Mouse (Mus musculus) myocyte (in vitro differentiated cells): ENCODE measurements around the gene Mocs2. TPM values are rescaled to one million over a fixed set of nuclear protein-coding genes. Genes with fewer than 3 reads are reported as not detected.

Experiments used
- H3K27me3 ChIP-seq: one replicate; pipeline ENCODE4 v1.6.1; 2011; ENCODE audit not compliant: control insufficient read depth, insufficient read depth, insufficient read length
- H3K36me3 ChIP-seq: one replicate; pipeline ENCODE4 v1.6.1; 2011; ENCODE audit not compliant: control insufficient read depth, insufficient read depth
- H3K4me2 ChIP-seq: one replicate; pipeline ENCODE4 v1.6.1; 2011; ENCODE audit warnings: low read depth, control low read depth
- H3K4me3 ChIP-seq: one replicate; pipeline ENCODE4 v1.5.1; 2011; ENCODE audit warnings: mild to moderate bottlenecking, control low read depth, moderate library complexity
- H3K79me2 ChIP-seq: one replicate; pipeline ENCODE4 v1.6.1; 2011; ENCODE audit not compliant: control insufficient read depth, insufficient read depth
- H3ac ChIP-seq: one replicate; pipeline ENCODE4 v1.6.1; 2011; ENCODE audit not compliant: control insufficient read depth, insufficient read length
- CEBPB ChIP-seq: IDR thresholded peaks from 2 replicates; pipeline ENCODE4 v1.6.1; 2011; ENCODE audit warnings: mild to moderate bottlenecking, moderate library complexity; ENCODE audit not compliant: poor library complexity, insufficient read depth, severe bottlenecking
- E2F4 ChIP-seq: IDR thresholded peaks from one replicate; pipeline ENCODE4 v1.6.1; 2011; ENCODE audit warnings: mild to moderate bottlenecking, control low read depth, moderate library complexity; ENCODE audit not compliant: insufficient read depth
- MAX ChIP-seq: IDR thresholded peaks from one replicate; pipeline ENCODE4 v1.6.1; 2011; ENCODE audit warnings: low read depth, mild to moderate bottlenecking, control low read depth
- MYOD1 ChIP-seq, 3 experiments: IDR thresholded peaks; one replicate each; pipeline ENCODE4 v1.6.1; 2011; ENCODE audit warnings: control low read depth in 2 of 3, low read depth in 2 of 3, mild to moderate bottlenecking in 2 of 3, moderate library complexity in 1 of 3; ENCODE audit not compliant: insufficient read length in 2 of 3, control insufficient read depth in 1 of 3
- MYOG ChIP-seq, 3 experiments: IDR thresholded peaks; one replicate each; pipeline ENCODE4 v1.6.1; 2011; ENCODE audit warnings: control low read depth in 2 of 3, low read depth in 2 of 3, mild to moderate bottlenecking in 2 of 3; ENCODE audit not compliant: insufficient read length in 2 of 3, control insufficient read depth in 1 of 3, insufficient read depth in 1 of 3
- POLR2A ChIP-seq: IDR thresholded peaks from one replicate; pipeline ENCODE4 v1.6.1; 2011; ENCODE audit warnings: low read depth, mild to moderate bottlenecking, control low read depth, moderate library complexity; ENCODE audit not compliant: insufficient read length
- POLR2AphosphoS2 ChIP-seq: IDR thresholded peaks from one replicate; pipeline ENCODE4 v1.6.1; 2011; ENCODE audit warnings: low read depth, control low read depth; ENCODE audit not compliant: insufficient read length
- REST ChIP-seq: IDR thresholded peaks from one replicate; pipeline ENCODE4 v1.6.1; 2011; ENCODE audit warnings: mild to moderate bottlenecking, control low read depth, moderate library complexity; ENCODE audit not compliant: insufficient read depth, insufficient read length
- SRF ChIP-seq: IDR thresholded peaks from one replicate; pipeline ENCODE4 v1.6.1; 2011; ENCODE audit warnings: low read depth; ENCODE audit not compliant: control insufficient read depth, insufficient read length
- TCF12 ChIP-seq: IDR thresholded peaks from one replicate; pipeline ENCODE4 v1.6.1; 2011; ENCODE audit warnings: mild to moderate bottlenecking, control low read depth; ENCODE audit not compliant: poor library complexity, insufficient read depth, severe bottlenecking
- TCF3 ChIP-seq: IDR thresholded peaks from one replicate; pipeline ENCODE4 v1.6.1; 2011; ENCODE audit warnings: low read depth, control low read depth; ENCODE audit not compliant: insufficient read length
- USF1 ChIP-seq: IDR thresholded peaks from one replicate; pipeline ENCODE4 v1.6.1; 2011; ENCODE audit warnings: low read depth, mild to moderate bottlenecking, control low read depth, moderate library complexity
- polyA plus RNA-seq: library from polyadenylated mRNA; unstranded; fragments of >200 nt; fragmentation: generic; extraction: Trizol; gene quantifications from one replicate; pipeline ENCODE4 v1.2.1, GENCODE M21; 2012; ENCODE audit warnings: missing spikeins

Gene Mocs2
- polyA plus RNA-seq, 1 experiment = 30.4 TPM

GRCm38 (mm10) chr13:114802971-114803370 is 15.1 kb upstream of the Mocs2 start:
- TF ChIP-seq USF1 (no peak), MAX (no peak), MYOD1 (IDR thresholded peaks at IDR 0.05; ENCODE audit: control insufficient read depth in 1 of 3, insufficient read length in 2 of 3, low read depth in 2 of 3) (no peak), CEBPB (no peak), E2F4 (no peak), MYOG (IDR thresholded peaks at IDR 0.05; ENCODE audit: control insufficient read depth in 1 of 3, insufficient read depth in 1 of 3, insufficient read length in 2 of 3, low read depth in 2 of 3) (no peak), SRF (no peak), REST (no peak), POLR2A (no peak), POLR2AphosphoS2 (no peak), TCF12 (no peak), TCF3 (no peak)

DNA sequence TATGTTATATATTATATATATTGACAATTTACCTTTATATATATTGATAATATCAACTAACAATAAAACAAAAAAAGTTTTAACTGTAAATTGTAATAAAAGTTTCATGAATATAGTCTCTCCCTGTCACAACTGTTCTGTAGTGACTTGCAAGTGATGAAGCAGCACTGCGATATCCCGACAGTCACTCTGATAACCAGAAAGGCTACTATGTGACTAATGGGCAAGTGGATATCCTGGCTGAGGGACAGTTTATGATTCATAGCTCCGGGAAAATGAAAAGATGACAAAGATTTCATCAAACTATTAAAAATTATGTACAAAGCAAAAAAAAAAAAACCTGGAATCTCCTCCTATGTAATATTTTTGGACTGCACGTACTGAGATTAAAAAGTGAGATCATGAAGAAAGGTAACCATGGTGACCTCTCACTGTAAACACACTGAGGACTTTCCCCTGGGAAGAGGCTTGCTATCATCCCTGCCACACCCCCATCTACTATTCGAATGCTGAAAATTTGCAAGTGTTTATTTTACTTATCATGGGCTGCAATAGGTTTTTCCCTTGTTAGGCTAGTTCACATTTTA is 8.3 kb upstream of the Mocs2 start:
- peak overlapping the region; percentile 21 for H3K4me2 ChIP-seq
- TF ChIP-seq TCF12 (no peak), MAX (no peak), SRF (no peak), E2F4 (no peak), POLR2A (no peak), POLR2AphosphoS2 (no peak)
- H3K36me3 ChIP-seq = no peaks in the 10 kb centered on the region
- no peak overlapping the region for H3K4me3 ChIP-seq
- H3ac ChIP-seq = no peak overlapping the region
- no peaks in the 10 kb centered on the region for H3K79me2 ChIP-seq
- no peaks in the 10 kb centered on the region for H3K27me3 ChIP-seq

More at GRCm38 (mm10) chr13:114802971-114803370, 15.1 kb upstream of the Mocs2 start:
- Histone ChIP-seq H3K79me2 (no peaks in the 10 kb centered on the region), H3K27me3 (no peaks in the 10 kb centered on the region), H3K4me3 (no peak overlapping the region), H3K4me2 (no peak overlapping the region), H3ac (no peak overlapping the region), H3K36me3 (no peaks in the 10 kb centered on the region)

DNA sequence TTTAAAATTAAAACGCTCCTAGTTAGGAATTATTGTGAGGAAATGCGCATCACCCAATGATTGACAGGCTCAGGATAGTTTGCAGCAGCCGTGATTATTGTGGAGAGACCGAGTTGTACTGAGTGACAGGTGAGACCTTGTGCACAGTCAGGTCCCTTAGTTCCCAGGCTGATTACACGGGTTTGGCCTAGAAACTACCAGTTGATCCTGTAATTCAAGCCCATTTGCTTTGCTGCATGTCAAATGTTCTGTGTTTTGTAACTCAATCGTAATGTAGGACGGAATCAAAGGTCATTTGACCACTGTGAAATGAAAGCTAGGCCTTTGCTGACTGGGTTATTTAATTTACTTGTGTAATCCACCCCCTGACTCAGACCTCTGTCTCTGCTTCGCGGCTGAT is 477 bp downstream of the Mocs2 start:
- Histone ChIP-seq H3ac (no peak overlapping the region), H3K4me2 (peak overlapping the region; percentile 95), H3K36me3 (peaks cover 13% of the 10 kb centered on the region), H3K4me3 (peak overlapping the region; percentile 93), H3K79me2 (peaks cover 17% of the 10 kb centered on the region), H3K27me3 (no peaks in the 10 kb centered on the region)
- TF ChIP-seq SRF = no peak
- no peak for TF ChIP-seq E2F4
- TF ChIP-seq POLR2A = no peak
- no peak for TF ChIP-seq TCF3

DNA sequence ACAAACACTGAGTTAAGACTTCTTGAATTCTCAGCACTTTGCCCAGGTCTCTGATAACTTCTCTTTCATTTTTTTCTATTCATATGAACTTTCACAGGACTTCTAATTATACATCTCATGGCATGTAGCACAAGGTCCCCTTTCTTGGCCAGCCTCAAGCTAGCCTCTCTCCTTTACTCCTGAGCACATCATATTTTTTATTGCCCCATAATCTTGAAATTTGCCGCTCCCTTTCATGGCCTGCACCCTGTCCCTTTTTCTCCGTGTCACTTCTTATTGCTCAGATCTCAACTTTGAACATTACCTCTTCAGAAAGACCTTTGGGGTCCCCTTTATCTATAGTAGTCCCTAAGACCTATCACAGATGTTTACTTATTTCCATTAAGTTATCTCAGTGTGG is 4.8 kb downstream of the Mocs2 start:
- Histone ChIP-seq H3K4me3 (no peak overlapping the region), H3K4me2 (no peak overlapping the region), H3ac (no peak overlapping the region), H3K79me2 (peaks cover 17% of the 10 kb centered on the region), H3K36me3 (peaks cover 29% of the 10 kb centered on the region), H3K27me3 (no peaks in the 10 kb centered on the region)
- no peak for TF ChIP-seq MYOD1 (IDR thresholded peaks at IDR 0.05; ENCODE audit: control insufficient read depth in 1 of 3, insufficient read length in 2 of 3, low read depth in 2 of 3)
- TF ChIP-seq TCF3 = no peak
- no peak for TF ChIP-seq POLR2A
- no peak for TF ChIP-seq POLR2AphosphoS2
- TF ChIP-seq CEBPB = no peak
- TF ChIP-seq MYOG (IDR thresholded peaks at IDR 0.05; ENCODE audit: control insufficient read depth in 1 of 3, insufficient read depth in 1 of 3, insufficient read length in 2 of 3, low read depth in 2 of 3) = no peak
- TF ChIP-seq E2F4 = no peak
- TF ChIP-seq SRF = no peak

GRCm38 (mm10) chr13:114825377-114825855 is 7.4 kb downstream of the Mocs2 start:
- Histone ChIP-seq H3ac (no peak overlapping the region), H3K4me2 (no peak overlapping the region), H3K27me3 (no peaks in the 10 kb centered on the region), H3K4me3 (no peak overlapping the region), H3K79me2 (peaks cover 5% of the 10 kb centered on the region), H3K36me3 (peaks cover 37% of the 10 kb centered on the region)
- no peak for TF ChIP-seq SRF
- no peak for TF ChIP-seq E2F4
- TF ChIP-seq USF1 = no peak
- TF ChIP-seq CEBPB = no peak
- no peak for TF ChIP-seq MYOD1 (IDR thresholded peaks at IDR 0.05; ENCODE audit: control insufficient read depth in 1 of 3, insufficient read length in 2 of 3, low read depth in 2 of 3)
- no peak for TF ChIP-seq TCF3
- TF ChIP-seq MYOG (IDR thresholded peaks at IDR 0.05; ENCODE audit: control insufficient read depth in 1 of 3, insufficient read depth in 1 of 3, insufficient read length in 2 of 3, low read depth in 2 of 3) = no peak
- TF ChIP-seq POLR2A = no peak
- no peak for TF ChIP-seq TCF12
- no peak for TF ChIP-seq POLR2AphosphoS2
- no peak for TF ChIP-seq REST
- no peak for TF ChIP-seq MAX
